Comparison of ENCODE assay signal across 8 mouse cellular contexts in genomic region chr3:89449541-89449940, GRCm38 (mm10). TPM values are rescaled to one million over a fixed set of nuclear protein-coding genes. Genes with fewer than 3 reads are reported as not detected.
DNase-seq lines count a peak whose midpoint lies in the region; ATAC-seq and TF ChIP-seq lines count a peak whose summit lies in the region.

No protein-coding gene starts in this region.

- peak overlapping the region; percentile 63; the same call in 1 of the 2 replicates for H3K27ac ChIP-seq in gastrocnemius, adult 2 months
- no peak overlapping the region for H3K27ac ChIP-seq in hindbrain, embryonic 15.5 days (replicated peaks)

- H3K4me3 ChIP-seq in gastrocnemius, adult 2 months: no peak overlapping the region
- H3K4me3 ChIP-seq in hindbrain, embryonic 15.5 days: no peak overlapping the region
- H3K4me3 ChIP-seq in megakaryocyte, embryonic 14.5 days (replicated peaks): peak overlapping the region; percentile 87

- H3K9me3 ChIP-seq in hindbrain, embryonic 15.5 days: no peaks in the 10 kb centered on the region
- H3K9me3 ChIP-seq in megakaryocyte, embryonic 14.5 days: no peaks in the 10 kb centered on the region

- WGBS in hindbrain, embryonic 15.5 days: 35% methylated on average over 7 of the region's 7 CpGs

- intact Hi-C loops in gastrocnemius, adult 2 months (cut with DNase I): no loop called here

- DNase-seq in ovary, postnatal 10 days (ENCODE audit: low spot score): peak; percentile 45
- DNase-seq in ovary, adult 18-20 months (ENCODE audit: low spot score): no peak
- peak; percentile 78 for DNase-seq in gastrocnemius, adult 2 months
- peak; percentile 67 to 69 for DNase-seq in layer of hippocampus, postnatal 36 days
- peak; percentile 40 to 51 for DNase-seq in right cerebral cortex, postnatal 36 days (ENCODE audit: low spot score in 2 of 2)

- no peaks in the 10 kb centered on the region for H3K27me3 ChIP-seq in hindbrain, embryonic 15.5 days
- no peaks in the 10 kb centered on the region for H3K27me3 ChIP-seq in megakaryocyte, embryonic 14.5 days (replicated peaks)

- H3K36me3 ChIP-seq in hindbrain, embryonic 15.5 days: no peaks in the 10 kb centered on the region
- H3K36me3 ChIP-seq in megakaryocyte, embryonic 14.5 days (replicated peaks; ENCODE audit: low read length): peaks cover 50% of the 10 kb centered on the region

- TF ChIP-seq CTCF in gastrocnemius, adult 2 months (IDR thresholded peaks at IDR 0.05): peak; percentile 86

- H3K4me2 ChIP-seq in hindbrain, embryonic 15.5 days: no peak overlapping the region

- ATAC-seq in common myeloid progenitor, adult 5-6 weeks (replicated peaks; ENCODE audit: low read depth, poor library complexity, severe bottlenecking): peak; percentile 70
- peak; percentile 72 for ATAC-seq in hindbrain, embryonic 15.5 days (ENCODE audit: low FRiP score, low read depth)

- H3K9ac ChIP-seq in hindbrain, embryonic 15.5 days: no peak overlapping the region

- H3K4me1 ChIP-seq in hindbrain, embryonic 15.5 days (replicated peaks): 0 out of 2 replicates have a peak, but pooled peaks cover 7% of the 10 kb centered on the region
- peaks cover 59% of the 10 kb centered on the region for H3K4me1 ChIP-seq in megakaryocyte, embryonic 14.5 days

RNA-seq across cellular contexts. Expression of gene Pmvk, which starts 4.8 kb away (rescaled TPM):
- 20.7 and 22.1 TPM in 2 replicates for total RNA-seq in common myeloid progenitor, adult 5-6 weeks (2017)
- 10 to 100 TPM in 1 of 2 experiments, 1 to 10 TPM in 1; 6.3 to 11.1 TPM for total RNA-seq in gastrocnemius, adult 2 months (2021)
- polyA plus RNA-seq in hindbrain, embryonic 15.5 days (2015; fragmentation: Nextera tagmentation; extraction: Ambion mirVana): 127 and 130 TPM in 2 replicates
- 10 to 100 TPM; 28.3 to 28.4 TPM for total RNA-seq in layer of hippocampus, postnatal 36 days (2021)
- 10.7 and 35.6 TPM in 2 replicates for polyA plus RNA-seq in megakaryocyte, embryonic 14.5 days (2012; ENCODE audit: insufficient read depth, low replicate concordance)

RNA-seq across cellular contexts. Expression of gene Pbxip1, which starts 13.0 kb away (rescaled TPM):
- total RNA-seq in common myeloid progenitor, adult 5-6 weeks (2017): 13.6 and 21.3 TPM in 2 replicates
- total RNA-seq in gastrocnemius, adult 2 months (2021): 100 to 1,000 TPM; 202 to 227 TPM
- 18.1 and 20.4 TPM in 2 replicates for polyA plus RNA-seq in hindbrain, embryonic 15.5 days (2015; fragmentation: Nextera tagmentation; extraction: Ambion mirVana)
- total RNA-seq in layer of hippocampus, postnatal 36 days (2021): 10 to 100 TPM; 38.3 to 43.4 TPM
- 23.0 and 29.3 TPM in 2 replicates for polyA plus RNA-seq in megakaryocyte, embryonic 14.5 days (2012; ENCODE audit: insufficient read depth, low replicate concordance)

RNA-seq across cellular contexts. Expression of gene Pygo2, which starts 19.5 kb away (rescaled TPM):
- 13.5 and 13.9 TPM in 2 replicates for total RNA-seq in common myeloid progenitor, adult 5-6 weeks (2017)
- total RNA-seq in gastrocnemius, adult 2 months (2021): 10 to 100 TPM in 1 of 2 experiments, 1 to 10 TPM in 1; 9.5 to 10.1 TPM
- polyA plus RNA-seq in hindbrain, embryonic 15.5 days (2015; fragmentation: Nextera tagmentation; extraction: Ambion mirVana): 43.1 and 45.8 TPM in 2 replicates
- 10 to 100 TPM; 59.4 to 64.8 TPM for total RNA-seq in layer of hippocampus, postnatal 36 days (2021)
- polyA plus RNA-seq in megakaryocyte, embryonic 14.5 days (2012; ENCODE audit: insufficient read depth, low replicate concordance): 35.3 and 137 TPM in 2 replicates

RNA-seq across cellular contexts. Expression of gene Shc1, which starts 31.3 kb away (rescaled TPM):
- 28.2 and 41.0 TPM in 2 replicates for total RNA-seq in common myeloid progenitor, adult 5-6 weeks (2017)
- 10 to 100 TPM; 15.0 to 17.2 TPM for total RNA-seq in gastrocnemius, adult 2 months (2021)
- 20.0 and 21.8 TPM in 2 replicates for polyA plus RNA-seq in hindbrain, embryonic 15.5 days (2015; fragmentation: Nextera tagmentation; extraction: Ambion mirVana)
- 10 to 100 TPM; 12.1 to 12.4 TPM for total RNA-seq in layer of hippocampus, postnatal 36 days (2021)
- 22.7 and 67.6 TPM in 2 replicates for polyA plus RNA-seq in megakaryocyte, embryonic 14.5 days (2012; ENCODE audit: insufficient read depth, low replicate concordance)

RNA-seq across cellular contexts. Expression of gene Cks1b, which starts 31.4 kb away (rescaled TPM):
- total RNA-seq in common myeloid progenitor, adult 5-6 weeks (2017): 151 and 194 TPM in 2 replicates
- 1 to 10 TPM; 1.8 to 2.5 TPM for total RNA-seq in gastrocnemius, adult 2 months (2021)
- 95.9 and 110 TPM in 2 replicates for polyA plus RNA-seq in hindbrain, embryonic 15.5 days (2015; fragmentation: Nextera tagmentation; extraction: Ambion mirVana)
- 1 to 10 TPM; 3.1 TPM for total RNA-seq in layer of hippocampus, postnatal 36 days (2021)
- 16.4 and 53.9 TPM in 2 replicates for polyA plus RNA-seq in megakaryocyte, embryonic 14.5 days (2012; ENCODE audit: insufficient read depth, low replicate concordance)
